Mouse (Mus musculus): ENCODE data around the gene 9930104L06Rik. TPM values are rescaled to one million over a fixed set of nuclear protein-coding genes. Genes with fewer than 3 reads are reported as not detected.

The 9930104L06Rik gene
- total RNA-seq, 2 experiments from 2014 or later: 21.1 to 24.9 TPM

DNA sequence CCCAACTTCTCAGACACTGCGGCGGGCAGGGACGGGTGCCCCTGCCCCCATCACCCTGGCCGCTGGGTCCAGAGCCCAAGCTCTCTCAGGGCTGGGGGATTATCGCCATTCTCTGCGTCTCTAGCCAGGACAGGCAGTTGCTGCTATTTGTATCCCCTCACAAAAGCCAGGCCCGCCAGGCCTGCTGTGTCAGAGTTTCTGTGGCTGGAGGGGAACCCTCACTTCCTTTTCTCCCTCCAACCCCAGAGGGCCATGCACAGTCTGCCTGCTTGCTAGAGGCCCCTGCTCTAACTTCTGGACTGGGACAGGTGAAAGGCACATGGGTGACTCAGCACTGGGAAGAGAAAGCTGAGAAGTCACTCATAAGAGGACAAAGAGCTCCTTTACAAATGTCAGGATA lies 53.5 kb downstream of the 9930104L06Rik start:
- no peak for DNase-seq (ENCODE audit: low spot score in 2 of 2)

Other genes with a start within 250 kb of the 9930104L06Rik start
- gene Utp11, start 243.4 kb upstream of the 9930104L06Rik start, total RNA-seq (2021): 10 to 100 TPM; 16.8 to 18.1 TPM
- gene Fhl3, start 236.3 kb upstream of the 9930104L06Rik start, total RNA-seq (2021): 1 to 10 TPM; 1.2 to 1.4 TPM
- 10 to 100 TPM; 35.0 TPM for gene Sf3a3, start 222.3 kb upstream of the 9930104L06Rik start, total RNA-seq (2021)
- gene Inpp5b, start 195.2 kb upstream of the 9930104L06Rik start, total RNA-seq (2021): 10 to 100 TPM; 42.9 to 47.1 TPM
- 10 to 100 TPM; 26.0 to 29.3 TPM for gene Mtf1, start 134.9 kb upstream of the 9930104L06Rik start, total RNA-seq (2021)
- gene Yrdc, start 86.4 kb upstream of the 9930104L06Rik start, total RNA-seq (2021): 10 to 100 TPM; 34.3 to 36.6 TPM
- 10 to 100 TPM; 79.5 to 89.0 TPM for gene 1110065P20Rik, start 85.9 kb upstream of the 9930104L06Rik start, total RNA-seq (2021)
- gene Maneal, start 74.9 kb upstream of the 9930104L06Rik start, total RNA-seq (2021): 10 to 100 TPM; 51.5 to 52.1 TPM
- 10 to 100 TPM; 39.0 to 42.3 TPM for gene Epha10, start 56.1 kb upstream of the 9930104L06Rik start, total RNA-seq (2021)
- 1 to 10 TPM; 1.3 to 1.8 TPM for gene Cdca8, start 2.3 kb downstream of the 9930104L06Rik start, total RNA-seq (2021)
- 1 to 10 TPM; 8.2 to 8.3 TPM for gene Rspo1, start 49.4 kb downstream of the 9930104L06Rik start, total RNA-seq (2021)
- 10 to 100 TPM; 54.8 to 62.3 TPM for gene Gnl2, start 79.5 kb downstream of the 9930104L06Rik start, total RNA-seq (2021)
- 1 to 10 TPM in 1 of 2 experiments, under 1 TPM in 1; 0.84 to 1.1 TPM for gene Dnali1, start 128.7 kb downstream of the 9930104L06Rik start, total RNA-seq (2021)
- gene Snip1, start 129.6 kb downstream of the 9930104L06Rik start, total RNA-seq (2021): 10 to 100 TPM; 13.8 to 15.4 TPM
- 100 to 1,000 TPM; 113 to 118 TPM for gene Meaf6, start 148.1 kb downstream of the 9930104L06Rik start, total RNA-seq (2021)
- gene Zc3h12a, start 190.8 kb downstream of the 9930104L06Rik start, total RNA-seq (2021): 1 to 10 TPM in 1 of 2 experiments, under 1 TPM in 1; 0.99 to 1.3 TPM